Mouse (Mus musculus) testis, postnatal 14 days (tissue): ENCODE results near the gene Txn1.

ENCODE experiments used
- DNase-seq: peaks from one replicate; pipeline ENCODE4 v3.0.0; 2021; ENCODE audit warnings: low spot score

Gene Txn1

DNA sequence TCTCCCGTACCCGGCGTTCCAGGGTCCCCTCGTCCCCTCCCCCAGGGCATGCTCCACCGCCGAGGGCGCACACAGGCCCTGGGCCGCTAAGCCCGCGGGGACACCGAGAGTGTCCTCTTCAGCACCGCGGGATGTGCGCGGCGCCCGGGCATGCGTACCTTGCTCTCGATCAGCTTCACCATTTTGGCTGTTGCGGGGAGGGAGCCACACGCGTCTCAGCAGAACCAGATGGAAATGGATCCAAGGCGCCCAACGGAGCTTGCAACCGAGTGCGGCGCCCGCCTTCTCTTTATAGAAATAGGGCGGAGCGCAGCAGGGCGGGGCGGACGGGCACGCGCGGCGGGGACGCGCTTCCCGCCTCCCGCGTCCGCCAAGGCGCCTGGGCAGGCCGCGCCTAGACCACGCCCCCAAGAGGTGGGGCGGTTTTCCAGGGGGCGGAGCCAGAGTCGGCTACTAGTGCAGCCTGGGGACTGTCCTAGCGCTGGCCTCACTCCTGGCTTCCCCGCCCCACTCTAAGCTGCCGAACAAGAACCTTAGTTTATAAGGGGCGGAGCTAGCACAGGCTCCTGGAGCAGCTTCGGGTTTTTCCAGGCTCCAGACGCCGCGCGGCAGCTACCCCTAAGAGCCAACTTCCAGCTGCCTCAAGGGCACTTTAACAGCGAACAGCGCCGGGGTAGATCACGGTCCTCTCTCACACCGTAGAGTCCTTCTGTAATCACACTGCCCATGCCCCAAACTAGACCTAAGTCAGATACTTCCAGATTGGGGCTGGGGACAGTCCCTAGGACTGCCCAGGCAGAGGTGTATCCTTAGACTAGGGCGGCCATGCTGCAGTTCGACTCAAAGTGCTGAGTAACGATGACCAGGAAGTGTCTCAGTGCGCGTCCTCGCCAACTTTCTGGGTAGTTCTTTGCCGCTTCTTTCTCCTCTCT lies at the start of gene Txn1:
Gene Txn1, minus strand, starts transcription at position 383 of the 932 bp plus-strand sequence.
- DNase-seq: peak; percentile 95

DNA sequence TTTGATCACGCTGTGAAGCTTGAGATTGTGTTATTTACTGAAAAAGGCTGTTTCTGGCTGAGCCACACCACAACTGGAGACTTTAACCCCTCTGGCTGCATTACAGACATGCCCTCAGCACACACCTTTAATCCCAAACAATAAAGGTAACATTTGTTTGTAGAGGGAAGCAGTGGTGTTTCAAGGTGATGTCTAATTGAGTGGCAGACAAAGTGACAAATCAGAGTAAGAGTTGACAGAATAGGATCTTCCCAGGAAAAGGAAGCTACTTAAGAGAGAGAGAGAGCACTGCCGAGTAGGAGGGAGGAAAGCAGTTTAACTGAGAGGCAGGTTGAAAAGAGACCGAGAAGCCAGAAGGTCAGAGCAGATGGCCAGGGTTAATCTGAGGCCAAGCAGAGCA lies 47.3 kb upstream of the Txn1 start:
- DNase-seq: no peak

DNA sequence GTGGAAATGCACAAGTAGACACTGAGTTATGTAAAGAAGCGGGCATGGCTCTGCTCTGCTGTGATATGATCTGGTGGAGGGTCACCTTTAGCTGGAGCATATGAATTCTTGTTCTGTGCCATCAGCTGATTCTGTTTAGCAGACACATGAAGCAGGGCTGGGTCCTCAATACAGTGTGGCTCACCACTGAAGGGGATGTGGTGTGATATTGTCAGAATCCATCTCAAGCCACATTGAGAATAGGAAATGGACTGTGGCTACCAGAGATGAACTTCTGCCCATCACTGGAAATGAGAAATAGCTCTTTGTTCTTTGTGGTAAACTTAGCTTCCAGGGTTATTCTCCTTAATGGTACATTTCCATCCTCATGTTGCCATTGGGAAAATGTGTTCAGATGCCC lies 35.2 kb upstream of the Txn1 start:
- DNase-seq: no peak

DNA sequence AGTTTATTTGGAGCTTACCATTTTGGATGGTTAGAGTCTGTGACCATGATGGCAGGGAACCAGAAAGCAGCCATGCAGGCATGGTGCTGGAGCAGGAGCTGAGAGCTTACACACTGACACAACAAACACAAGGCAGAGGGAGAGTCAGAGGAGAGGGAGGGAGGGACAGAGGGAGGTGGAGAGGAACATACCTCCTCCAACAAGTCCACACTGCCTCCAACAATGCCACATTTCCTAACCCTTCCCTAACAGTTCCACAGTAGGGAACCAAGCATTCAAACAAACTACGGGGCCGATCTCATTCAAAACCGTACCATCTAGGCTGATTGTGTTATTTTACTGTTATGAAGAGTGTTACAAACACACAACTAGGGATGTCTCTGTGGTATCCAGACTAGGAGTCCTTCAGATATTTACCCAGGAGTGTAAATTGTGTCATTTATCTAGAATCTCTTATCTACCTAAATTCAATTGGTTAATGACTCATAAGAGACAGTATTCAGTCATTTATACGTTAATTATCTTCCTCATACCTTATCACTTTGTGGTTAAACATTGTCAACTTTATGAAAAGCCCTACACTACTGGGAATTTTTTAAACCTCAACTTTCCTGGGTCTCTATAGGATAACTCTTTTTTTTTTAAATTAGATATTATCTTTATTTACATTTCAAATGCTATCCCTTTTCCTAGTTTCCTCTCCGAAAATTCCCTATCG lies 18.3 kb upstream of the Txn1 start:
- no peak for DNase-seq

DNA sequence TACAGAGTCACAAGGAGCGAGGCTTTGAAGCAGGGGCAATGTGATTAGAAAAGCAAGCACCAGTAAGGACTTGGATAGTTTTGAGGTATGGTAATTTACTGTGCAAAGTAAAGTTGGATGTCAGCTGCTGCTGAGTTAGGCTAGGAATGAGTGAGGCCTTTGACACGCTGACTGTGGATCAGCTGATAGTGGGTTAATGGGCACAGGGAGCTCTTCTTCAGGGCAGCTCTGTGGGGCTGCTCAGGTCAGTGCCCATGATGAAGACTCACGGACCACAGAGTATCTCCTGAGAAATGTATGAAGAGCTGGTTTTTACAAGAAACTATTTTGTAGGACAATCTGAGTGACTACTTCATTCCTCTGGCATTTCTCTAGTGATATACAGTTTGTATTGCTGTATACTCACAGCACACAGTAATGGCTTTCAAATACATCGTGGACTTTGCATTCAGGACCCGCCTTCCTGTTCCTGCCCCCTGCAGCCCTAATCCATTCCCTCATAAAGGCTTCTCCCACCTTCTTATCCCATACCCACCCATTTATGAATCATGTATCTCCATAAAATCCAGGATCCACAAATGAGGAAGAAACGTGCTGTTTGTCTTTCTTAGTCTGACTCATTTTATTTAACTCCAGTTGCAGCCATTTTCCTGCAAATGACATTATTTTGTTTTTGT lies 17.5 kb upstream of the Txn1 start:
- DNase-seq: no peak

DNA sequence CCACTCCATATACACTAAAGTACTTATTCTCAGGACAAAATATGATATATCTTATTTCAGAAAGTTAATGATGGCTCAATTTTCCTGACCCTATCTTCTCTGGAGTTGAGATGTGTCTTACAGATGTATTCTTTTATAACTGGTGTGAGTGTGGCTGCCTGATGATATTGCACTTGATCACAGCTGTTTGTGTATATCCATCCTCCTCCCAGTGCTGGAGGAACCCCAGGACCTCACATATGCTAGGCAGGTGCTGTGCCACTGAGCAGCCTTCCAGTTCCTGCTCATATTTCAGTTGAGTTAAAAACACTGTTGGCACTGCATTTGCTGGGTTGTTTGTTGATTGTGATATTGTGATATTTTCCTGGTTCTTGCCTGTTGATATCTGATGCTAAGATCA lies 14.1 kb upstream of the Txn1 start:
- no peak for DNase-seq

DNA sequence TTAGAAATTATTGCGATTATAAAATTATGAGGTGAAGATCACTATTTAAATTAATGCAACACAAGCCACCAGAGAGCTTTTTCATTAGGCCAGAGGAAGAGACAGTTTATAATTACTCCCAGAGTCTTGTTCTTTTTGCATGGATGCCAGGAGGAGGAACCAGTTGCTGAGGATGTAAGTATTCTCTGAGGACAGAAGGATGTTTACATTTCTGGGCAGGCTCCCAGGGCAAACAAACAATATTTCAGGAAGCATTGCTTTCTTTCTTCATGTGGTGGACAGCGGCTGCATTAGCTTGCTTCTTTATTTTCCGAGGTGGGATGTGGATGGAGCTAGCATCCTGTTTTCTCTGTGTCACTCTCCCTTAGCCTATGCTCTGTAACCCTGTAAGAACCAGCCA lies 11.0 kb upstream of the Txn1 start:
- no peak for DNase-seq

DNA sequence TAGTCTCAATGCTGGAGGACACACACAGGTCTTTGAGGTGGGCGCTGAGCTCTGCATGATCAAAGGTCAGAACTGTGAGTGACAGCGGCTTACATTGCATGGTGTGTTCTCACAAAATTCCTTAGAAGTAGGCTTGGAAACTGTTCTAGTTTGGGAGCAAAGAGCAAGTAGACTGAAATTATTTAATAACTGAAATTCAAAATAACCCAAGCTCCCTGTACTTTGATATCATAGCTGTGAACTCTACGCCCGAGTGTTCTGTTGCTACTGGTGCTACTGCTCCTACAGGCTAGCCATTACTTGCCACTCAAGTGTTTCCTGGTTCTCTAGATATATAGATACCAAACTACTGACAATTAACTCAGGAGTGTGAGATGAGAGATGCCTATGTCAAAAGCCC lies 9.3 kb upstream of the Txn1 start:
- DNase-seq: no peak

DNA sequence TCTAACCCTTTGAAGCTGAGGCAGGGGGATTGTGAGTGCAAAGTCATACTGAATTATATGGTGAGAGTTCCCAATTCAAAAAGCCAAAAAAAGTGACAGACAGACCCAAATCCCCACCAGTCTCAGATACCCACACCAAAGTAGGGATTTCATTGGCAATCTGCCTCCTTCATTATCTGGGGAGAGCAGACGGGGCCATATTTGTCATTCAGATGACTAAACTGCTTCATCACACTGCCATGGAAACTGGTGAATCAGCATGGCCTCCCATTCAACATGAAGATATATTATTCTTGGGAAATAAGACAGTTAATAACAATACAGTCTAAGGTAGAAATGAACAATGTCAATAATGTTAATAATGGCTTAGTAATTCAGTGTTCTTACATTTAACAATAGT lies 7.9 kb upstream of the Txn1 start:
- DNase-seq: no peak

DNA sequence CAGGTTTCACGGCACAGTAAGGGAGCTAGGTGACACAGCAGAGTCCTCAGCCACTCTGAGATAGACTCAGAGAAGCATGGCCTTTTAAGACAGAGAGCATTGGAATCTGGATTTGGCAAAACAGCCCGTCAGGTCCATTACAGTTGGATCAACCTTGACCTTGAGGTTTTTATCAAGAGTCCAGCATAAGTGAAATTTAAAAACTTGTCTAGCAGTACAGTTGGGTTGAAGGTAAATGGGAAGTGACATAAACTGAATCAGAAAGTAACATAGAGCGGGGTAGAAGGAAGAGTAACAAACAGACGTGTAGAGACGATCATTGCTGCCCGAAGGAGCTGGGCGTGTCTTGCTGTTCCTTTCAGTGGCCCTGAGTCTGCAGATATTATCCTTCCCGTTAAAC lies 2.8 kb upstream of the Txn1 start:
- DNase-seq: no peak

DNA sequence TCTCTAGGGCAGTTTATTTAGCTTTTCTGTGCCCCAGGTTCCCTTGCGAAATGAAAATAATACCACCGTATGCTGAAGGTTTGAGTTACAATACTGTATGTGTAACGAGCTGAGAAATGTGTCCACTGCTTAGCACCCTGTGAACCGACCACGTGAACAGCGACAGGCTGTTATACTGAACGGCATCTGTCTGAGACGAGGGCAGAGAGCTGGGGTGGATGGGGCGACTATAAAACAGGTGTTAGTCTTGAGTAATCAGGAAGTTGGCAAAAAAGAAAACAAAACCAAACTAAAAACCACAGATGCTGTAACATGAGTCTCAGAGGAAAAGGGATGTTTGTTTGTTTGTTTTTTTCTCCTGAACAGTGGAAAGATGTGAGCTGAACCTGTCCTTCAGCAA lies 1.9 kb upstream of the Txn1 start:
- DNase-seq: no peak

DNA sequence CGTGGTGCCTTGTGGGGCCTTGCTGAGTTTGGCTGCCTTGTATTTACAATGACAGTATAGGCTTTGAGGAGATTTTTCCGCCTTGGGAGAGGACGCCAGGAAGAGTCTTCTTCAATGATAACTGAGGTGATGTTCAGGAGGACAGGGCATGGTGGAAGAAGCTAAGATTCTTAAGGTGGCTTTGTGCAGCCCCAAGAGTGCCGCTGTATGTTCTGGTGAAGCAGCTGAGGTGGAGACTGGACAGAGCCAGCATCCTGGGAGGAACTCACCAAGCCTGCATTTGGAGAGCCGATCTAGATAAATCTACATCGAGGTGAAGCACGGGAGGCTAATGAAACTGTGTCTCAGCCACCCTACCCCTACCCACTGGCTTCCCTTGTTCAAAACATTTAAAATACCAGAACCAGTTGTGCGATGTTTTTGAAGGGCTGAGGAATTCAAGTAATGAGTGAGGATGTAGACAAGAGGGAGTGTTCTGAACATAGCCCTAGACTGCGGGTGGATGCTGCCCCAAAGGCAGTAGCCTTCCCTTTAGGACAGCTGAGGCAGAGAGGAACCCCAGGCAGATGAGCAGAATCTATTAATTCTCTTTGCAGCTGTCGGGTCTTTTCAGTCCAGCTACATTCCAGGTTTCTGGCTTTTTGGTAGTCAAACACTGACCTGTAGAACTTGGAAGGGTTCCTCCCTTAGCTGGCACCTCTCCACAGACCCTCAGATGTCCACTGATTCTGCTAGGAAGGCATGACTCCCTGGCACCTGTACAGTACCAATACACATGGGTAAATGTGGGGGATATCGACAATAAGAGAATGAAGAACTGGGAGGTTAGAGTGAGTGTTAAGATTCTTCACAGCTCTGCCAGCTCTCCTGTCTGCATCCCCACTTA lies 1.2 kb upstream of the Txn1 start:
- DNase-seq: no peak

DNA sequence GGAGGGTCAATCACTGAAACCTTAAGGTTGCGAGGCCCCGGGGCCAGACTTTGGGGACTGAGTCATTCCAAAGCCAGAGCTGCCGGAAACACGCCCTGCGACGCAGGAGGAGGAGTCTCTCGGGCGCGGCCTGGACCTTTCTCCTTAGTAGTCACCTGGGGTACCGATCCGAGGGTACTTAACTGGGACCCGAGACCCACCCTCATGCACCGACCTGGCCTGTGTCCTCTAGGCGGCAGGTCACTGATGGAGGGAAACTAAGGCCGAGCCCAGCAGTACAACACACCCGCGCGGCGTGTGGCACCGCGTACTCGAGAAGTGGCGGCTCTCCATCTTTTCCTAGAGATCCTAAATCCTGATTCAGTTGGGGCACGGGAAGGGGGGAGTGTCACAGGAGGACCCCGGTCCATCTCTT lies 660 bp downstream of the Txn1 start:
- peak; percentile 68 for DNase-seq

DNA sequence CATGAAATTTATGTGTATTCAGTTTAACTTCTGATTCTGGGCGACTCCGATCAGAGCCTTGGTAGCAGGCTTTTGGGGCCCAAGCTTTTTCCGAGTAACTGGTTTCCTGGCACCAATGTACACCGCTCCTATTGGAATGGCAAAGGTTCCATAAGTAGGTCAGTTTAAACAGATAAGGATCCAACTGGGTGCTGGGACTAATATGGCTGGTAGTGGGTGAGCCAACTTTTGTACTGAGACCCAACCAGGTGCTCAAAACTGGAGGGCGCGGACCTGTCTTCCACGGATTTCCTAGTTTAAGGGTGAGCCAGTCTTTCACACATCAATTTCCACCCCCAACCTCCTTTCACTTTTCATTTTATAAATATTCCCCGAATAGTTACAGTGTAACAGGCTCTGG lies 1.2 kb downstream of the Txn1 start:
- no peak for DNase-seq

DNA sequence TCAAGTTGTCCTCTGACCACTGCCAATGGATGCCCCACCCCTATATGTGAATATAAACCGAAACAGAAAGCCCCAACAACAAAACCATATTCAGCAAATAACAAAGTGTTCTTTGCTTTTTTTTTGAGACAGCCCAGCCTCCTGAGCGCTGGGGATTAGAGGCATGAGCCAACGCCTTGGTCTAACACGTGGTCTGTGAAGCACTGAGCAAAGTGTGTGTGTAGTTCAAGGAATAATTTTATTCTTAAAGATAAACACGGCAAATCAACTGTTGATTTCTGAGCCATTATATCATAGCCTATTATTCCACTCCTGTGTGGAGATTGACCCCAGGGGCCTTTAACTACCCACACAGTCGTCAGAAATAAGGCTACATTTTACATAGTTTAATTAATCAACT lies 1.6 kb downstream of the Txn1 start:
- no peak for DNase-seq

DNA sequence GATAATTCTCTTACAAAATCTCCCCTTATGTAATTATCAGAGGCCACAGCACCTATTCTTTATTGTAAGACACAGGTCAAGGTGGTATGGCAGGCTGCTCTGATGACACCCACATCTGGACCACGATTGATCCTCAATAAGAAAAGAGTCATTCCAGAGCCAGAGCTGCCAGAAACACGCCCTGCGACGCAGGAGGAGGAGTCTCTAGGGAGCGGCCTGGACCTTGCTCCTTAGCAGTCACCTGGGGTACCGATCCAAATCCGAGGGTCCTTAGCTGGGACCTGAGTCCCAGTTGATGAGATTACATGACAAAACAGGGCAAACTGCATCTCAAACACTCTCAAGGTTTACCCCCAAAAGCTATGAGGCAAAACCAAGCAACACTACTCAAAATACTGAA lies 2.4 kb downstream of the Txn1 start:
- no peak for DNase-seq

DNA sequence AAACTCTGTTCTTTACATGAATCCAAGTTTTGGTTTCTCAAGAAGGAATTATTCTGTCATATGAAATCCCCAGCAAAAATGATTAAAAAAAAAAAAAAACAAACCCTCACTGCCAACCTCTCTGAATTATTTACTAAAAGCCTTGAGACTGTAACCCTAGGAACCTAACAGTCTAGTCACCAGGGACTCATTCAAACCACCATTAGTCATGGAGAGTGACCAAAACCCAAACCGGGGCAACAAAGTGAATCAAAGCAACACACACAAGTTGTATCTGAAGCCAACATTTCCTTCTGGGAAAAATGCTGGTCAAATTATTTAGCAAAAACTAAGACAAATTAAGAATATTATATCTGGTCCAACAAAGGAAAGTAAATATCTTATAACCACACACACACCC lies 3.3 kb downstream of the Txn1 start:
- no peak for DNase-seq

DNA sequence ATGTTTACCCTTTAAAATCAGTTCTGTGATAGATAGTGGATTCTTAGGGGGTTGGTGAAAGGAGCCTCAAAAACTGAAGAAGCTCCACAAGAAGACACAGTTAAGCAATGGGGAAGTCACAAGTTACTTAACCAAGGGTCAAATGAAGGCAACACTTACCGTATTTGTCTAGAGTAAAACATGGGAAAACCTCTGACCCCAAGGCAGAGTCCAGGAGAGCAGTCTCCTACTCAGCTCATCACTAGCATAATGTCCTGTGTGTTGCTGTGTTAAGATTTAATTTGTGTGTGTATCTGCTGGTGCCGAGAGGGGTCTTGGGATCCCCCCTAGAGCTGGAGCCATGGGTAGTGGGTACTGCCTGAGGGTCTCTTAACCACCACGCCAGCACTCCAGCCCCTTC lies 3.8 kb downstream of the Txn1 start:
- DNase-seq: no peak

DNA sequence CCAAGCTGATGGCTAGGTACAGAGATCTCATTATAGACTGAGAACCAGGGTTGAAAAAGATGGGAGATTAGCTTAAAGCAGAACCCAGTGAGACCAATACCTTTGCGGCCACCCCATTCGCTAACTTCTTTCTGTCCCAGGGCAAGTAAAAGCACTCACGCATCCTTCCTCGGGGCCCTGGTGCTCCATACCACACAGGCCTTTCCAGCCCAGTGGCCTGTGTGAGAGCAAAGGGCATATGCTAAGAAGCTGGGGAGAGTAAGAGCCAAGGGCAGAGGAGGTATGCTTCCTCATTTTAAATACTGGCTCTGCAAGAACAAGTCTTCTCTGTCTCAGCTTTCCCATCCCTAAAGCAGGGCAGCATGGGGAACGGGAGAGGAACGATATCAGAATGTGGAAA lies 6.3 kb downstream of the Txn1 start:
- no peak for DNase-seq

DNA sequence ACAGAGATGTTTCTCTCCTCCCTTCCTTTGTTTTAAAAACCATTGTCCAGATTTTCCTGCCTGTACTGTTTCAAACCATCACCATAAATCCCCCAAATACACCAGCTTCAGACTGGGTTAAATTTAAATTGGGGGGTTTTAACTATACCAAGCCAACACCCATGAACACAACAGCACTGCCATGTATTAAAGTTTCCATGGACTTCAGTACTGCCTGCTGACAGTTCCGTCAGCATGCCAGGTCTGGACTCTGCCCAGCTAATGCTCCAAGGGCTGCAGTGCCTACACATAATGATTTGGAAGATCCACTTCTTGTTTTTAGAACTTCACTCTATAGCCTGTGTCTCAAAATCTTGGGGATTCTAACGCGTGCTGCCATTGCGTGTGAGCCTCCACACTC lies 8.7 kb downstream of the Txn1 start:
- no peak for DNase-seq

DNA sequence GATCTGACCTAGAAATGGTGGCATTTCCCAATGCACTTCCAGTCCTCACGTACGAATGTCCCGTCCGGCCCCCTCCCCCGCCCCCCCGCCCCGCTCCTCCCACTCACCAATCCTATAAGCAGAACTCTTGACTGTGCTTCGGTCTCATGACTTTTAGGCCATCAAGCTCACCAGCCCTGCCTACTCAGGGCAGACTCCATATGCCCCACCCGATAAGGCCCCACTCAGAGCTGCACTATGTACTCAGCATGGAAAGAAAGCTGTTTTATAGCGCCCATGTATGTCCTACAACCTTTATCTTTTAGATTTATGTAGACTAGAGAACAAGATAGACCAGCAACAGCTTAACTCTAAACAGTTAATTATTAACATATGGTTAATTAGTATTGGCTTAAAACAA lies 9.2 kb downstream of the Txn1 start:
- DNase-seq: no peak

DNA sequence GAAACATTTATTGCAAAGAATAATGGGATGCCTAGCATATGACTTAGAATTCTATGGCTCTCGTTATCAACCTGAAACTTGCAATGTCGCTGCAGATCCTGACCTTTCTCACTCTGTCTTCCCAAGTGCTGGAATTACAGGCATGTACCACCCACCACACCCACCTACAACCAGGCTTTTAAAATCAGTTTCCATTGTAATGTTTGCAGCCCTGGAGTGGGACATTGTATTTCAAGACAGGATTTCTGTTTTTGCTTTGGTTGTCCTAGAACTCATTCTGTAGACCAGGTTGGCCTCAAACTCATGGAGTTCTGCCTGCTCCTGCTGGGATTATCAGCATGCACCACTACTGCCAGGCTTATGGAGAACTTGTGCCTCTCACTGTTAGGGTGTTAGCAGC lies 13.3 kb downstream of the Txn1 start:
- DNase-seq: no peak
